Comparison of ENCODE assay signal across 26 mouse cellular contexts in the genomic region with DNA sequence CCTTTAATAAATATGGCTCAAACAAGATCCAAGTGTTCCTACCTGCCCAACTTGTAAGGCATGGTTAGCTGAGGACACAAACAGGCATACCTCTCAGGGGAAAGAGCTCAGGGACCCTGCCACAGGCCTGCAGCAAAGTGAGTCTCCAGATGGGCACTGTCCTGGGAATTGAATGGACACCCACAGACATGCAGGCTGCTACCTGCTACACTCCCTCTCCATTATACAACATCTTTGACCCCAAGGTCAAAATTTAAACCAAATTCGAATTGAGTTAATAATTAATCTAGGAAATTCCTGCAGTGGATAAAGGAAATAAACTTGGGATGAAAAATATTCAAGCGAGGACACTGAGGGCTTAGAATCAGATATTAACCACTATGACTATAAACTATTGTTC. TPM values are rescaled to one million over a fixed set of nuclear protein-coding genes. Genes with fewer than 3 reads are reported as not detected.
A peak's percentile ranks its signal among the peaks of the same experiment; 100 is the strongest.
DNase-seq lines count a peak whose midpoint lies in the region; ATAC-seq and TF ChIP-seq lines count a peak whose summit lies in the region.
"Had no signal": no experiment of that assay in that cellular context is flagged by ENCODE, and none has a peak within 500 bp of the region (broad histone marks: within the 10 kb centered on the region; RNA-seq: fewer than 3 reads in every experiment).

No protein-coding gene starts in this region.

- peak; percentile 71 for DNase-seq in kidney, adult 2 months
- no peak for DNase-seq in kidney, adult 11 months
- peak; percentile 37 to 44 for DNase-seq in kidney, postnatal 36 days
- no peak for DNase-seq in kidney, postnatal 4 days
- no peak for DNase-seq in right cerebral cortex, adult 2 months (ENCODE audit: low spot score in 2 of 2)
- DNase-seq: adrenal gland, adult 2 months; adrenal gland, postnatal 14 days; cerebellum, adult 11 months; cerebellum, adult 2 months; cerebellum, adult 9-11 months; cerebellum, postnatal 25 days; gastrocnemius, postnatal 25 days; heart, adult 2 months had no signal

- H3K27ac ChIP-seq in kidney, adult 2 months (ENCODE audit: insufficient read depth, low read depth, low read length), result peak overlapping the region; percentile 74
- H3K27ac ChIP-seq in liver, embryonic 16.5 days (ENCODE audit: low read length), result peak overlapping the region; percentile 75
- H3K27ac ChIP-seq in liver, embryonic 12.5 days, result no peak overlapping the region
- H3K27ac ChIP-seq: embryonic facial prominence, embryonic 12.5 days; embryonic facial prominence, embryonic 15.5 days; heart, adult 2 months; hindbrain, embryonic 12.5 days; hindbrain, embryonic 15.5 days had no signal

- H3K4me1 ChIP-seq in kidney, adult 2 months (ENCODE audit: control insufficient read depth, insufficient read depth, low read length), result peaks cover 18% of the 10 kb centered on the region
- no peaks in the 10 kb centered on the region; the same call in 1 of the 2 replicates for H3K4me1 ChIP-seq in liver, embryonic 16.5 days (ENCODE audit: control insufficient read depth, low read depth, low read length)
- 0 out of 2 replicates have a peak, but pooled peaks cover 4% of the 10 kb centered on the region for H3K4me1 ChIP-seq in liver, embryonic 12.5 days
- H3K4me1 ChIP-seq: embryonic facial prominence, embryonic 12.5 days; embryonic facial prominence, embryonic 15.5 days; hindbrain, embryonic 12.5 days; hindbrain, embryonic 15.5 days had no signal

- no peak overlapping the region for H3K9ac ChIP-seq in liver, embryonic 16.5 days (ENCODE audit: low read depth, low read length)
- no peak overlapping the region for H3K9ac ChIP-seq in liver, embryonic 12.5 days
- H3K9ac ChIP-seq: embryonic facial prominence, embryonic 12.5 days; embryonic facial prominence, embryonic 15.5 days; hindbrain, embryonic 12.5 days; hindbrain, embryonic 15.5 days had no signal

- no peak for TF ChIP-seq CTCF in kidney, adult 2 months (conservative IDR thresholded peaks at IDR 0.05; ENCODE audit: insufficient read depth, insufficient read length, low read depth, low read length)

- no peaks in the 10 kb centered on the region for H3K36me3 ChIP-seq in kidney, adult 2 months (ENCODE audit: control insufficient read depth, insufficient read depth, low read length)
- H3K36me3 ChIP-seq in liver, embryonic 16.5 days (ENCODE audit: control insufficient read depth, insufficient read depth), result no peaks in the 10 kb centered on the region
- no peaks in the 10 kb centered on the region for H3K36me3 ChIP-seq in liver, embryonic 12.5 days
- H3K36me3 ChIP-seq: embryonic facial prominence, embryonic 12.5 days; embryonic facial prominence, embryonic 15.5 days; hindbrain, embryonic 12.5 days; hindbrain, embryonic 15.5 days had no signal

- H3K27me3 ChIP-seq in kidney, adult 2 months (replicated peaks; ENCODE audit: control insufficient read depth, insufficient read depth, low read length), result no peaks in the 10 kb centered on the region
- no peaks in the 10 kb centered on the region for H3K27me3 ChIP-seq in liver, embryonic 16.5 days (ENCODE audit: control insufficient read depth, insufficient read depth, low read depth, low read length)
- no peaks in the 10 kb centered on the region for H3K27me3 ChIP-seq in liver, embryonic 12.5 days (replicated peaks)
- H3K27me3 ChIP-seq: embryonic facial prominence, embryonic 12.5 days; embryonic facial prominence, embryonic 15.5 days; hindbrain, embryonic 12.5 days; hindbrain, embryonic 15.5 days had no signal

- H3K4me2 ChIP-seq in liver, embryonic 16.5 days (ENCODE audit: low read depth, low read length), result no peak overlapping the region
- no peak overlapping the region for H3K4me2 ChIP-seq in liver, embryonic 12.5 days
- H3K4me2 ChIP-seq: embryonic facial prominence, embryonic 12.5 days; embryonic facial prominence, embryonic 15.5 days; heart, embryonic 11.5 days; hindbrain, embryonic 12.5 days; hindbrain, embryonic 15.5 days had no signal

- peak; percentile 51; the same call in 1 of the 2 replicates for ATAC-seq in liver, embryonic 16.5 days (ENCODE audit: low read depth)
- ATAC-seq in liver, embryonic 12.5 days, result no peak
- ATAC-seq: CD4-positive, CD25-positive, alpha-beta regulatory T cell, adult 4 months; forebrain, embryonic 14.5 days had no signal

- WGBS in kidney, adult 2 months, result 21% methylated on average over 2 of the region's 2 CpGs
- 38% methylated on average over 2 of the region's 2 CpGs for WGBS in liver, embryonic 16.5 days (ENCODE audit: insufficient replicate concordance)
- WGBS in liver, embryonic 12.5 days (ENCODE audit: insufficient replicate concordance), result 36% methylated on average over 2 of the region's 2 CpGs

- H3K9me3 ChIP-seq in liver, embryonic 16.5 days (replicated peaks; ENCODE audit: control insufficient read depth, low read length), result no peaks in the 10 kb centered on the region
- 0 out of 2 replicates have a peak, but pooled peaks cover 3% of the 10 kb centered on the region for H3K9me3 ChIP-seq in liver, embryonic 12.5 days (replicated peaks)
- H3K9me3 ChIP-seq: embryonic facial prominence, embryonic 12.5 days; embryonic facial prominence, embryonic 15.5 days; hindbrain, embryonic 12.5 days; hindbrain, embryonic 15.5 days had no signal

- H3K4me3 ChIP-seq in kidney, adult 2 months (ENCODE audit: insufficient read depth, low read depth, low read length), result no peak overlapping the region
- H3K4me3 ChIP-seq in liver, embryonic 16.5 days (ENCODE audit: low read depth, low read length), result no peak overlapping the region
- H3K4me3 ChIP-seq in liver, embryonic 12.5 days, result no peak overlapping the region
- H3K4me3 ChIP-seq: embryonic facial prominence, embryonic 12.5 days; embryonic facial prominence, embryonic 15.5 days; heart, adult 2 months; hindbrain, embryonic 12.5 days; hindbrain, embryonic 15.5 days had no signal

- no peak for TF ChIP-seq POLR2A in kidney, adult 2 months (IDR thresholded peaks at IDR 0.05; ENCODE audit: low read depth, low read length)

RNA-seq across cellular contexts. Expression of gene Il15ra, which starts 9.2 kb away (rescaled TPM):
- 22.4 and 22.5 TPM in 2 replicates for polyA plus RNA-seq in kidney, adult 2 months (2012; rRNA removed)
- polyA plus RNA-seq in liver, embryonic 16.5 days (2015; fragmentation: Nextera tagmentation; extraction: Ambion mirVana), result 7.3 and 8.8 TPM in 2 replicates
- 1.7 and 2.1 TPM in 2 replicates for polyA plus RNA-seq in liver, embryonic 12.5 days (2016; fragmentation: Nextera tagmentation; extraction: Ambion mirVana)

RNA-seq across cellular contexts. Expression of gene Il2ra, which starts 53.3 kb away (rescaled TPM):
- 0.14 and 0.42 TPM in 2 replicates for polyA plus RNA-seq in kidney, adult 2 months (2012; rRNA removed)
- not detected in 2 replicates for polyA plus RNA-seq in liver, embryonic 16.5 days (2015; fragmentation: Nextera tagmentation; extraction: Ambion mirVana)
- not detected in 2 replicates for polyA plus RNA-seq in liver, embryonic 12.5 days (2016; fragmentation: Nextera tagmentation; extraction: Ambion mirVana)
- polyA plus RNA-seq: adrenal gland, adult 2 months; C2C12; embryonic facial prominence, embryonic 12.5 days; embryonic facial prominence, embryonic 15.5 days; forebrain, embryonic 11.5 days; forebrain, embryonic 14.5 days; heart, embryonic 11.5 days; heart, embryonic 14.5 days; heart, postnatal 0 days; hindbrain, embryonic 12.5 days had no signal

Comparison
In these comparisons a context has a peak if more than half of its experiments do, and no peak if none do; other contexts are left out.
1. DNase-seq: peak in kidney, adult 2 months (single experiment) and kidney, postnatal 36 days (2 of 2); none in kidney, adult 11 months (single experiment), kidney, postnatal 4 days (0 of 2) and right cerebral cortex, adult 2 months (0 of 2).